Mouse (Mus musculus) liver, postnatal 0 days (tissue): Measurements from ENCODE around the gene Osbpl8.

Experiments used
- CTCF ChIP-seq: sonication (generic); IDR thresholded peaks from 2 replicates; pipeline ENCODE4 v1.5.1; 2016; ENCODE audit warnings: antibody characterized with exemption, low read depth
- EP300 ChIP-seq: IDR thresholded peaks from 2 replicates; pipeline ENCODE4 v1.6.1; 2016; ENCODE audit warnings: antibody characterized with exemption, low read depth, mild to moderate bottlenecking

- TF ChIP-seq EP300 (no peak), CTCF (no peak)
These were observed 13.5 kb downstream of the Osbpl8 start for GRCm38 (mm10) chr10:111178024-111178423.
